Mouse (Mus musculus) heart, embryonic 15.5 days (tissue): ENCODE results near the gene Sap18b. TPM values are rescaled to one million over a fixed set of nuclear protein-coding genes. Genes with fewer than 3 reads are reported as not detected.

ENCODE experiments used
- polyA plus RNA-seq: library from polyadenylated mRNA; unstranded; fragments of >200 nt; fragmentation: Nextera tagmentation; extraction: Ambion mirVana; gene quantifications from 2 replicates; pipeline ENCODE4 v1.2.1, GENCODE M21; 2015

The Sap18b gene
- polyA plus RNA-seq, 1 experiment from 2014 or later: 275 TPM

Other genes starting within 250 kb of the Sap18b start
- gene Prss54, start 249.0 kb upstream of the Sap18b start, polyA plus RNA-seq: not detected in 2 replicates
- gene Gins3, start 191.9 kb upstream of the Sap18b start, polyA plus RNA-seq: 13.2 and 13.5 TPM in 2 replicates
- gene Ndrg4, start 148.4 kb upstream of the Sap18b start, polyA plus RNA-seq: 295 and 301 TPM in 2 replicates
- 12.2 and 17.3 TPM in 2 replicates for gene Setd6, start 109.5 kb upstream of the Sap18b start, polyA plus RNA-seq
- 37.2 and 45.0 TPM in 2 replicates for gene Cnot1, start 17.9 kb upstream of the Sap18b start, polyA plus RNA-seq
- 10.1 and 13.7 TPM in 2 replicates for gene Slc38a7, start 28.2 kb downstream of the Sap18b start, polyA plus RNA-seq
- 355 and 390 TPM in 2 replicates for gene Got2, start 63.2 kb downstream of the Sap18b start, polyA plus RNA-seq